In genomic region chr2:34978226-34978625, GRCm38 (mm10) we compare ENCODE assay signal across 30 mouse cellular contexts. TPM values are rescaled to one million over a fixed set of nuclear protein-coding genes. Genes with fewer than 3 reads are reported as not detected.
A peak's percentile ranks its signal among the peaks of the same experiment; 100 is the strongest.
DNase-seq lines count a peak whose midpoint lies in the region; ATAC-seq and TF ChIP-seq lines count a peak whose summit lies in the region.
"Had no signal": no experiment of that assay in that cellular context is flagged by ENCODE, and none has a peak within 500 bp of the region (broad histone marks: within the 10 kb centered on the region; RNA-seq: fewer than 3 reads in every experiment).

No protein-coding gene starts in this region.

- peaks cover 11% of the 10 kb centered on the region for H3K4me1 ChIP-seq in intestine, embryonic 16.5 days (ENCODE audit: control insufficient read depth, insufficient read depth, low read length)
- H3K4me1 ChIP-seq in intestine, postnatal 0 days (replicated peaks; ENCODE audit: control insufficient read depth, insufficient read depth, low read length): peaks cover 2% of the 10 kb centered on the region; the same call in 1 of the 2 replicates
- peaks cover 6% of the 10 kb centered on the region for H3K4me1 ChIP-seq in midbrain, embryonic 11.5 days (ENCODE audit: control insufficient read depth, insufficient read depth, low read length)
- H3K4me1 ChIP-seq in midbrain, embryonic 13.5 days (replicated peaks): peaks cover 14% of the 10 kb centered on the region

- no peaks in the 10 kb centered on the region for H3K27me3 ChIP-seq in intestine, embryonic 16.5 days (replicated peaks; ENCODE audit: control insufficient read depth, insufficient read depth, low read length)
- H3K27me3 ChIP-seq in intestine, postnatal 0 days (replicated peaks; ENCODE audit: control insufficient read depth, insufficient read depth, low read length): no peaks in the 10 kb centered on the region
- H3K27me3 ChIP-seq in midbrain, embryonic 11.5 days (ENCODE audit: control insufficient read depth, insufficient read depth, low read length): no peaks in the 10 kb centered on the region
- H3K27me3 ChIP-seq in midbrain, embryonic 13.5 days: no peaks in the 10 kb centered on the region
- H3K27me3 ChIP-seq: CH12.LX; embryonic facial prominence, embryonic 13.5 days; forebrain, embryonic 12.5 days; forebrain, embryonic 15.5 days; heart, embryonic 15.5 days; hindbrain, embryonic 13.5 days had no signal

- H3K9ac ChIP-seq in intestine, embryonic 16.5 days (ENCODE audit: low read depth, low read length): no peak overlapping the region
- H3K9ac ChIP-seq in intestine, postnatal 0 days (ENCODE audit: low read depth, low read length): no peak overlapping the region
- no peak overlapping the region for H3K9ac ChIP-seq in midbrain, embryonic 11.5 days (ENCODE audit: low read length)
- H3K9ac ChIP-seq in midbrain, embryonic 13.5 days (replicated peaks): no peak overlapping the region
- H3K9ac ChIP-seq: embryonic facial prominence, embryonic 13.5 days; forebrain, embryonic 12.5 days; forebrain, embryonic 15.5 days; heart, embryonic 12.5 days; heart, embryonic 15.5 days; hindbrain, embryonic 13.5 days had no signal

- DNase-seq in midbrain, embryonic 11.5 days (ENCODE audit: low spot score, missing footprints): peak; percentile 47
- no peak for DNase-seq in gastrocnemius, postnatal 10 days
- DNase-seq: adrenal gland, adult 2 months; adrenal gland, postnatal 14 days; B cell, adult 2 months; cerebellum, adult 11-12 months; cerebellum, adult 8-10 months; cerebellum, postnatal 10 days; cerebellum, postnatal 36 days; embryo, embryonic 11 days; gastrocnemius, postnatal 36 days; heart, adult 11 months; heart, postnatal 10 days; heart, postnatal 36 days had no signal

- H3K4me2 ChIP-seq in intestine, embryonic 16.5 days (ENCODE audit: low read depth, low read length): no peak overlapping the region
- H3K4me2 ChIP-seq in intestine, postnatal 0 days (replicated peaks; ENCODE audit: low read depth): no peak overlapping the region
- no peak overlapping the region for H3K4me2 ChIP-seq in midbrain, embryonic 11.5 days
- no peak overlapping the region for H3K4me2 ChIP-seq in midbrain, embryonic 13.5 days (replicated peaks)
- H3K4me2 ChIP-seq: embryonic facial prominence, embryonic 13.5 days; forebrain, embryonic 12.5 days; forebrain, embryonic 15.5 days; heart, embryonic 12.5 days; heart, embryonic 15.5 days; hindbrain, embryonic 13.5 days had no signal

- no peak for ATAC-seq in intestine, embryonic 16.5 days
- ATAC-seq in intestine, postnatal 0 days: no peak
- no peak for ATAC-seq in midbrain, embryonic 11.5 days (ENCODE audit: low FRiP score)
- no peak for ATAC-seq in midbrain, embryonic 13.5 days
- ATAC-seq in granulocyte monocyte progenitor cell, adult 5-6 weeks (replicated peaks; ENCODE audit: poor library complexity, severe bottlenecking): 0 out of 2 replicates have a peak, but pooled peaks have one; percentile 6
- ATAC-seq: forebrain, embryonic 15.5 days; hindbrain, embryonic 16.5 days had no signal

- no peak for TF ChIP-seq CTCF in intestine, postnatal 0 days (IDR thresholded peaks at IDR 0.05; ENCODE audit: low read depth)

- 92% methylated on average over 2 of the region's 2 CpGs for WGBS in intestine, embryonic 16.5 days
- WGBS in intestine, postnatal 0 days: 74% methylated on average over 2 of the region's 2 CpGs
- 93% methylated on average over 2 of the region's 2 CpGs for WGBS in midbrain, embryonic 11.5 days
- WGBS in midbrain, embryonic 13.5 days: 96% methylated on average over 2 of the region's 2 CpGs

- H3K36me3 ChIP-seq in intestine, embryonic 16.5 days (ENCODE audit: control insufficient read depth, insufficient read depth, low read length): no peaks in the 10 kb centered on the region
- H3K36me3 ChIP-seq in intestine, postnatal 0 days (ENCODE audit: control insufficient read depth, insufficient read depth): no peaks in the 10 kb centered on the region
- H3K36me3 ChIP-seq in midbrain, embryonic 11.5 days (ENCODE audit: control insufficient read depth, insufficient read depth, low read length): no peaks in the 10 kb centered on the region
- no peaks in the 10 kb centered on the region for H3K36me3 ChIP-seq in midbrain, embryonic 13.5 days
- H3K36me3 ChIP-seq: embryonic facial prominence, embryonic 10.5 days; embryonic facial prominence, embryonic 13.5 days; forebrain, embryonic 12.5 days; forebrain, embryonic 15.5 days; G1E; heart, embryonic 12.5 days; heart, embryonic 15.5 days; hindbrain, embryonic 10.5 days; hindbrain, embryonic 13.5 days had no signal

- H3K27ac ChIP-seq in intestine, embryonic 16.5 days (ENCODE audit: low read length): 0 out of 2 replicates have a peak overlapping the region, but pooled peaks have one; percentile 1
- no peak overlapping the region for H3K27ac ChIP-seq in intestine, postnatal 0 days (ENCODE audit: low read depth, low read length)
- no peak overlapping the region for H3K27ac ChIP-seq in midbrain, embryonic 11.5 days (ENCODE audit: low read depth, low read length)
- H3K27ac ChIP-seq in midbrain, embryonic 13.5 days: no peak overlapping the region
- H3K27ac ChIP-seq: embryonic facial prominence, embryonic 10.5 days; embryonic facial prominence, embryonic 13.5 days; forebrain, embryonic 12.5 days; forebrain, embryonic 15.5 days; heart, embryonic 15.5 days; hindbrain, embryonic 10.5 days; hindbrain, embryonic 13.5 days had no signal

- H3K9me3 ChIP-seq in intestine, embryonic 16.5 days (ENCODE audit: control insufficient read depth, low read length): no peaks in the 10 kb centered on the region
- no peaks in the 10 kb centered on the region for H3K9me3 ChIP-seq in intestine, postnatal 0 days (ENCODE audit: control insufficient read depth)
- H3K9me3 ChIP-seq in midbrain, embryonic 11.5 days (ENCODE audit: control insufficient read depth, low read length): no peaks in the 10 kb centered on the region; the same call in 1 of the 2 replicates
- H3K9me3 ChIP-seq in midbrain, embryonic 13.5 days: no peaks in the 10 kb centered on the region
- H3K9me3 ChIP-seq: embryonic facial prominence, embryonic 10.5 days; embryonic facial prominence, embryonic 13.5 days; forebrain, embryonic 12.5 days; forebrain, embryonic 15.5 days; heart, embryonic 15.5 days; hindbrain, embryonic 13.5 days had no signal

- H3K4me3 ChIP-seq in intestine, embryonic 16.5 days (ENCODE audit: low read length): no peak overlapping the region
- no peak overlapping the region for H3K4me3 ChIP-seq in intestine, postnatal 0 days (ENCODE audit: low read depth, low read length)
- H3K4me3 ChIP-seq in midbrain, embryonic 11.5 days (ENCODE audit: low read depth, low read length): no peak overlapping the region
- H3K4me3 ChIP-seq in midbrain, embryonic 13.5 days (replicated peaks): no peak overlapping the region
- H3K4me3 ChIP-seq: embryonic facial prominence, embryonic 10.5 days; embryonic facial prominence, embryonic 13.5 days; erythroblast, embryonic 14.5 days; forebrain, embryonic 12.5 days; forebrain, embryonic 15.5 days; heart, embryonic 12.5 days; heart, embryonic 15.5 days; hindbrain, embryonic 10.5 days; hindbrain, embryonic 13.5 days had no signal

RNA-seq across cellular contexts. Expression of gene Traf1, which starts 16.7 kb away (rescaled TPM):
- 2.9 and 3.5 TPM in 2 replicates for polyA plus RNA-seq in intestine, embryonic 16.5 days (2015; fragmentation: Nextera tagmentation; extraction: Ambion mirVana)
- polyA plus RNA-seq in intestine, postnatal 0 days (2015; fragmentation: Nextera tagmentation; extraction: Ambion mirVana): 1.1 and 1.6 TPM in 2 replicates
- polyA plus RNA-seq in midbrain, embryonic 11.5 days (2014; fragmentation: Nextera tagmentation; extraction: Ambion mirVana): 0.32 and 0.34 TPM in 2 replicates
- 0.59 and 0.79 TPM in 2 replicates for polyA plus RNA-seq in midbrain, embryonic 13.5 days (2015; fragmentation: Nextera tagmentation; extraction: Ambion mirVana)
- not detected in 2 replicates for total RNA-seq in granulocyte monocyte progenitor cell, adult 5-6 weeks (2014; fragmentation: Nextera tagmentation)
- 0.09 and 0.15 TPM in 2 replicates for total RNA-seq in granulocyte monocyte progenitor cell, adult 5-6 weeks (2017)
- total RNA-seq in gastrocnemius, postnatal 10 days (2021): 1 to 10 TPM in 1 of 2 experiments, under 1 TPM in 1; 0.85 to 2.6 TPM
- polyA plus RNA-seq: erythroblast, embryonic 14.5 days; G1E had no signal
